22 mouse cellular contexts compared by ENCODE assay signal in the genomic region with DNA sequence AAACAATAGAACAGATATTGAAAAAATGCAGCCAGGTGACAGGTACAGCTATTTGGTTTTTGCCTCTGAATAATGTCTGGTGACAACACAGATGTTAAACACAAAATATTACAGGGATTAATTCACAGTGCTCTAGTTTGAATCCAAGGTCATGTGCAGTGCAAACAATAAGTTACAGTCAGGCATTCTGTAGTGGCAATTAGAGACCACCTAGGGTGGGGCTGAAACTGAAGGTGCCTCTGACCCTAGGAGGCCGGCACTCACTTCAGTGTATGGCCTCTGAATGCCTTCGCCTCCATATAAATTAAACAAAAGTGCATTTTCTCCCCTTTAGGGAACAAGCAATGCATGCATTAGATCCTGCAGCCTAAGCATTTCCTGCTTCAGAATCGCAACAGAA.
DNase-seq lines count a peak whose midpoint lies in the region; ATAC-seq and TF ChIP-seq lines count a peak whose summit lies in the region.
"Had no signal": no experiment of that assay in that cellular context is flagged by ENCODE, and none has a peak within 500 bp of the region (broad histone marks: within the 10 kb centered on the region; RNA-seq: fewer than 3 reads in every experiment).

No protein-coding gene starts in this region.

- no peak overlapping the region for H3K4me3 ChIP-seq in kidney, embryonic 15.5 days (replicated peaks)
- no peak overlapping the region for H3K4me3 ChIP-seq in kidney, postnatal 0 days (replicated peaks; ENCODE audit: low read depth, low read length)
- H3K4me3 ChIP-seq in neural tube, embryonic 13.5 days = no peak overlapping the region
- no peak overlapping the region for H3K4me3 ChIP-seq in neural tube, embryonic 15.5 days (replicated peaks)
- H3K4me3 ChIP-seq: embryonic facial prominence, embryonic 13.5 days; embryonic facial prominence, embryonic 15.5 days; erythroblast, embryonic 14.5 days; forebrain, embryonic 10.5 days; forebrain, embryonic 13.5 days; forebrain, embryonic 15.5 days had no signal

- no peak overlapping the region for H3K4me2 ChIP-seq in kidney, embryonic 15.5 days
- peak overlapping the region; percentile 6; the same call in 1 of the 2 replicates for H3K4me2 ChIP-seq in kidney, postnatal 0 days (ENCODE audit: low read length)
- H3K4me2 ChIP-seq in neural tube, embryonic 13.5 days = no peak overlapping the region
- H3K4me2 ChIP-seq in neural tube, embryonic 15.5 days = no peak overlapping the region
- H3K4me2 ChIP-seq: embryonic facial prominence, embryonic 13.5 days; embryonic facial prominence, embryonic 15.5 days; forebrain, embryonic 13.5 days; forebrain, embryonic 15.5 days had no signal

- no peaks in the 10 kb centered on the region for H3K9me3 ChIP-seq in kidney, embryonic 15.5 days (replicated peaks)
- H3K9me3 ChIP-seq in kidney, postnatal 0 days (replicated peaks; ENCODE audit: low read length) = no peaks in the 10 kb centered on the region
- no peaks in the 10 kb centered on the region for H3K9me3 ChIP-seq in neural tube, embryonic 13.5 days
- no peaks in the 10 kb centered on the region for H3K9me3 ChIP-seq in neural tube, embryonic 15.5 days (replicated peaks)
- H3K9me3 ChIP-seq: embryonic facial prominence, embryonic 13.5 days; embryonic facial prominence, embryonic 15.5 days; forebrain, embryonic 10.5 days; forebrain, embryonic 13.5 days; forebrain, embryonic 15.5 days had no signal

- no peak for TF ChIP-seq CTCF in kidney, postnatal 0 days (IDR thresholded peaks at IDR 0.05; ENCODE audit: low read depth)

- H3K9ac ChIP-seq in kidney, embryonic 15.5 days = no peak overlapping the region
- no peak overlapping the region for H3K9ac ChIP-seq in kidney, postnatal 0 days (ENCODE audit: low read depth, low read length)
- no peak overlapping the region for H3K9ac ChIP-seq in neural tube, embryonic 13.5 days
- no peak overlapping the region for H3K9ac ChIP-seq in neural tube, embryonic 15.5 days (replicated peaks)
- H3K9ac ChIP-seq: embryonic facial prominence, embryonic 13.5 days; embryonic facial prominence, embryonic 15.5 days; forebrain, embryonic 13.5 days; forebrain, embryonic 15.5 days had no signal

- WGBS in kidney, embryonic 15.5 days = 49% methylated on average over 3 of the region's 3 CpGs
- WGBS in kidney, postnatal 0 days = 36% methylated on average over 3 of the region's 3 CpGs
- 43% methylated on average over 3 of the region's 3 CpGs for WGBS in neural tube, embryonic 13.5 days
- 29% methylated on average over 3 of the region's 3 CpGs for WGBS in neural tube, embryonic 15.5 days

- peak overlapping the region; percentile 79 for H3K27ac ChIP-seq in kidney, embryonic 15.5 days
- 0 out of 2 replicates have a peak overlapping the region, but pooled peaks have one; percentile 66 for H3K27ac ChIP-seq in kidney, postnatal 0 days
- H3K27ac ChIP-seq in neural tube, embryonic 13.5 days (replicated peaks) = no peak overlapping the region
- no peak overlapping the region for H3K27ac ChIP-seq in neural tube, embryonic 15.5 days (replicated peaks)
- H3K27ac ChIP-seq: embryonic facial prominence, embryonic 13.5 days; embryonic facial prominence, embryonic 15.5 days; forebrain, embryonic 10.5 days; forebrain, embryonic 13.5 days; forebrain, embryonic 15.5 days had no signal

- no peaks in the 10 kb centered on the region for H3K36me3 ChIP-seq in kidney, embryonic 15.5 days
- no peaks in the 10 kb centered on the region for H3K36me3 ChIP-seq in kidney, postnatal 0 days (ENCODE audit: insufficient read depth, low read length)
- no peaks in the 10 kb centered on the region for H3K36me3 ChIP-seq in neural tube, embryonic 13.5 days
- no peaks in the 10 kb centered on the region for H3K36me3 ChIP-seq in neural tube, embryonic 15.5 days
- H3K36me3 ChIP-seq: embryonic facial prominence, embryonic 13.5 days; embryonic facial prominence, embryonic 15.5 days; forebrain, embryonic 10.5 days; forebrain, embryonic 15.5 days had no signal

- 0 out of 2 replicates have a peak, but pooled peaks cover 3% of the 10 kb centered on the region for H3K4me1 ChIP-seq in kidney, embryonic 15.5 days
- no peaks in the 10 kb centered on the region for H3K4me1 ChIP-seq in kidney, postnatal 0 days (replicated peaks; ENCODE audit: insufficient read depth, low read length)
- peaks cover 10% of the 10 kb centered on the region for H3K4me1 ChIP-seq in neural tube, embryonic 13.5 days (replicated peaks)
- H3K4me1 ChIP-seq in neural tube, embryonic 15.5 days = peaks cover 3% of the 10 kb centered on the region; the same call in 1 of the 2 replicates
- H3K4me1 ChIP-seq: embryonic facial prominence, embryonic 13.5 days; embryonic facial prominence, embryonic 15.5 days; forebrain, embryonic 13.5 days; forebrain, embryonic 15.5 days had no signal

- no peaks in the 10 kb centered on the region for H3K27me3 ChIP-seq in kidney, embryonic 15.5 days
- H3K27me3 ChIP-seq in kidney, postnatal 0 days (ENCODE audit: insufficient read depth, low read length) = no peaks in the 10 kb centered on the region
- no peaks in the 10 kb centered on the region for H3K27me3 ChIP-seq in neural tube, embryonic 13.5 days
- H3K27me3 ChIP-seq in neural tube, embryonic 15.5 days (replicated peaks) = no peaks in the 10 kb centered on the region
- H3K27me3 ChIP-seq: embryonic facial prominence, embryonic 13.5 days; embryonic facial prominence, embryonic 15.5 days; forebrain, embryonic 13.5 days; forebrain, embryonic 15.5 days had no signal

- DNase-seq in kidney, postnatal 10 days = no peak
- DNase-seq in kidney, postnatal 0 days (ENCODE audit: low spot score) = no peak
- no peak for DNase-seq in kidney, adult 11 months
- DNase-seq: adrenal gland, adult 2 months; adrenal gland, postnatal 10 days; adrenal gland, postnatal 25 days; cerebellum, adult 11 months; cerebellum, adult 18-20 months; cerebellum, adult 8-10 months; cerebellum, adult 9-11 months; cerebellum, postnatal 14 days; cerebellum, postnatal 36 days; embryo, embryonic 11 days had no signal

- ATAC-seq in kidney, embryonic 15.5 days (replicated peaks; ENCODE audit: low FRiP score) = no peak
- no peak for ATAC-seq in kidney, postnatal 0 days (replicated peaks; ENCODE audit: low FRiP score, low read depth)
- ATAC-seq in neural tube, embryonic 13.5 days (ENCODE audit: low read depth) = peak; percentile 32; the same call in 1 of the 2 replicates
- no peak for ATAC-seq in neural tube, embryonic 15.5 days (ENCODE audit: low FRiP score)
- ATAC-seq: forebrain, embryonic 13.5 days; forebrain, embryonic 15.5 days had no signal

Comparison
In these comparisons a context has a peak if more than half of its experiments do, and no peak if none do; other contexts are left out.
1. H3K27ac ChIP-seq: peak in kidney, embryonic 15.5 days (single experiment) and kidney, postnatal 0 days (single experiment); none in neural tube, embryonic 13.5 days (single experiment) and neural tube, embryonic 15.5 days (single experiment).